Mouse (Mus musculus) retina, postnatal 1 day (tissue): Measurements from ENCODE around the gene Fxr1.
A peak's percentile ranks its signal among the peaks of the same experiment; 100 is the strongest.
"Not testable (repeated sequence)": the region's sequence is repeated elsewhere in the genome, so short reads cannot be mapped to it uniquely, and the experiment has no call there.

Source experiments
- DNase-seq: peaks from one replicate; pipeline ENCODE4 v3.0.0-alpha.2; 2012

Fxr1 gene

DNA sequence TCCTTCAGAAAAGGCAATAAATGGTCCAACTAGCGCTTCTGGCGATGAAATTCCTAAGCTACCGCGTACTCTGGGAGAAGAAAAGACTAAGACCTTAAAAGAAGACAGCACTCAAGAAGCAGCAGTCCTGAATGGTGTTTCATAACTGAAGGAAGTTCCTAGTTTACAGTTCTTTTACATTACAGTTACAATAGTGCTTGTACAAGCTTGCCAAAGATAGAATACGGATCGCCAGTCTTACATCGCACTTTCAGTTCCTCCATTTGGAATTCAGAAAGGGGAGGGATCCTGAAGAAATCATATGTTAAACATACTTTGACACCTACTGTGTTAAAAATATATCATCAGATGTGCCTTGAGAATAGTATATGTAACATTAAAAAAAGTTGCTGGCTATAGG is 49.2 kb downstream of the Fxr1 start:
- DNase-seq = not testable (repeated sequence)

DNA sequence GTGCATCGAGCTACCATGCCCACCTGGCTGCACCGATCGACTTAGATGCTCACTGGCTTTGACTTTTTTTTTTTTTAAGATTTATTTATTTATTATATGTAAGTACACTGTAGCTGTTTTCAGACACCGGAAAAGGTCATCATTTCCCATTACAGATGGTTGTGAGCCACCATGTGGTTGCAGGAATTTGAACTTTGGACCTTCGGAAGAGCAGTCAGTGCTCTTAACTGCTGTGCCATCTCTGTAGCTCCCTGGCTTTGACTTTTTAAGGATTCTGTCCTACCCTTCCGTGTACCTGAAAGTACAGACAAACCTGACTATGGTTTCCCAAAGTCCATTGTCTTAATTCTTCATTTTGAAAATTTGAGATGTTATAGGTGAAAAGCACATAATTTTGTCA is 53.0 kb downstream of the Fxr1 start:
- DNase-seq = no peak

DNA sequence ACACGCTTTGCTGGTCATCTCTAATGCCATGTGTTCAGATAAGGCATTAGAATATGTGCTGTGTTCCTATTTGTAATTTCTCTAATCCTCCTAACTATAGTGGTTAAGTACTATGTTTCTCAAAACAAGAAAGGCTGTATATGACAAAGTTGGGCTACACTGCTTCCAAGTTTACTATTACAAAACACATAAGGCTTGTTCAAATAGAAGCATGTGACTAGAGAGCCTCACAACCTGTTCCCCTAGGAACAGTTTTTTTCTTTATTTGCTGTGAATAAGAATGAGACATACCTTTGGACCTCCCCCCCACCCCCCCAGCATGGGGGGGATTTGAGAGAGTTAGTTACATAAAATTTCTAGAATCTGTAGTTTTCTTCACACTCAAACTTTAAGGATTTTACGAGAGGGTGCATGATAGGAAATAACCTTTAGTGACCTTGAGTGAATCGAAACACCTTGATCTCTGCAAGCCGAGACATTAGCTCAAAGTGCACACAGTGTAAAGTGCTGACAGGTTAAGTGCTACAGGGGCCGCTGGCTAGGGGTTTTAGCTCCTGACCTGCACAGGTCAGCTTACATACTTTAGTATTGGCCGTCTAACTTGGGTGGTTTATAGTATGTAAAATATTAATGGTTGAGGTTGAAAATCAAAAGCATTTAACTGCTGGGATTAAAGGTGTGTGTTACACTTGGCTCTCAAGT is 56.5 kb downstream of the Fxr1 start:
- no peak for DNase-seq

DNA sequence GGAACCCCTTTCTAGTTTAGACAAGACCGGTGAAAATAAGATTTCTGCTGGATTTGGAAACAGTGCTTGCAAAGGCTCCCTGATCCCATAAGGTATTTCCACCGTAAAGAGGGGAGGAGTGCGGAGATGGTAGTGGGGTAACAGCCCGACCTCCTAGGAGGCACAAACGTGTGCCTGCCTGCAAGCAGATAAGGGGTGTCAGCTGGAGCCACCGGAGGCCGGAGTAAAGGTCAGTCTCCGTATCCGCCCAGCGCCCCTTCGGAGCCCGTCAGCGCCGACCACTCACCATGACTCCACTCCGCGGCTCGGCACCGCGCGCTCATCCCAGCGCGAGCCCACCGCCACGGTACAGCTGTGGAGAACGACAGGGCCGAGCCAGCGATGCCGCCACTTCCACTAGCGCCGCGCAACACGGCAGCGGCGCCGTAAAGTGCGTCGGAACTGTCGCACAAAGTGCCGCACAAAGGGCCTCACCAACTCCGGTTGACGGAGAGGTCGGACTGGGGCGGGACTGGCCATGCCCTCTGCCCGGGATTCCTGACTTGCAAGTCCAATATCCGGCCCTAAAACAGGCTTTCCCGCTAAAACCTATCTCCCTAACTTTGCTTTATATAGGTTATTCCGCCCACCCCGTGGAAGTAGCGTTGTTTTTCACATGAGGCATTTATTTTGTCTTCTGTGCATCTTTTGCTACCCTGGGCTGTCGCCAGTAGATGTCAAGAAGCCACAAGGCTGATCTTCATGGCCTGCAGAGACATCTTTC is 61.3 kb downstream of the Fxr1 start, which contains the start of gene Dnajc19:
TSS of gene Dnajc19 (minus strand) at position 422 of the 763 bp plus-strand sequence.
- peak; percentile 95 for DNase-seq

DNA sequence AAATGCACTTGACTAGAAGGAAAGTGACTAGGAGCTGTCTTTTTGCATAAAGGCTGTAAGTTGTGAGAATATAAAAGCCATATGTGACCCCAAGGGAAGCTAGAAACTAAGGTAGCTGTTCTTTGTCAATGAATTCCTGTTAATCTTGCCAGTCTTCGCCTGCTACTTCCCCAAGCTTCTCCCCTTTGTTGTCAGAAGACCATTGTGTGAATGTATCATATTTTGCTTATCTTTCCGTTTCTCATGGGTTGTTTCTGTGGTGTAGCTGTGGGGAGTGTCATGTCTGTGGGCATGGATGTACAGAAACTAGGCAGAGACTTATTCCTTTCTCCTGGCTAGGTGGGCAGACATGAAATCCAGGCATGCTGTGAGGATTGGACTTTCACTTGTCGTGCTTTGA is 62.2 kb downstream of the Fxr1 start:
- DNase-seq = no peak

DNA sequence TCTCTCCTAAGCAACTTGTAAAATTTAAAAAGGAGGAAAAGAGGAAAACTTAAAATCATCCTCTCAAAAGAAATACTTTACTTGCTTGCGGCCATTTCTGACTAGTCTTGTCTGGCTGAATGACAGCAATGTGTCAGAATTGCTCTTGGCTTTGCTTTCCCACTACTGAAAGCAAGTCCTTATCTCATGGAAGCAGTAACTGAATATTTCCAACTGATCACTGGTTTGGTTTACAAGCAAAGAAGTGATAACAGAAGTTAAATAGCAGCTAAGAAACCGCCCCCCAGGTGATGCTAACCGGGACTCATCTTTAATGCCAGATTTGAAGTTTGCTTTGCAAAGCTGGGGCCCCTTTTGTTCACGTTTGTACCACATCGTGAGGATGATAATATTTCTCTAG is 63.9 kb downstream of the Fxr1 start:
- no peak for DNase-seq

DNA sequence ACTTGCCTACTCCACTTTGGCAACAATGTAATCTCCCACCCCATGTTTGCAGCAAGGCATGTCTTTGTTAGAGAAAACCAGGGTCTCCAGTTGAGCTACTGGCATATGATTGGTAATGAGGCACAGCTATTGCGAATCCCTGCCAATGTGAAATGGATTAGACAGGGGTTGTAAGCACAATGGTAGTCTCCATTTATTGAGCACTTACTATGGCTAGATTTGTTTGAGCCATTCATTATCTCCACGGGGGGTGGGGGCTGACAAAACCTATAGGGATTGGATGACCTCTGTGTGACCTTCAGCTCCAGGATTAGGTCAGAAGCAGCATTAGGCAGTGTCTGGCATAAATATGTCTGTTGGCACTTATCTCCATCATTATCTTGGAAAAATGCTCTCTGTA is 83.1 kb downstream of the Fxr1 start:
- peak; percentile 11 for DNase-seq

DNA sequence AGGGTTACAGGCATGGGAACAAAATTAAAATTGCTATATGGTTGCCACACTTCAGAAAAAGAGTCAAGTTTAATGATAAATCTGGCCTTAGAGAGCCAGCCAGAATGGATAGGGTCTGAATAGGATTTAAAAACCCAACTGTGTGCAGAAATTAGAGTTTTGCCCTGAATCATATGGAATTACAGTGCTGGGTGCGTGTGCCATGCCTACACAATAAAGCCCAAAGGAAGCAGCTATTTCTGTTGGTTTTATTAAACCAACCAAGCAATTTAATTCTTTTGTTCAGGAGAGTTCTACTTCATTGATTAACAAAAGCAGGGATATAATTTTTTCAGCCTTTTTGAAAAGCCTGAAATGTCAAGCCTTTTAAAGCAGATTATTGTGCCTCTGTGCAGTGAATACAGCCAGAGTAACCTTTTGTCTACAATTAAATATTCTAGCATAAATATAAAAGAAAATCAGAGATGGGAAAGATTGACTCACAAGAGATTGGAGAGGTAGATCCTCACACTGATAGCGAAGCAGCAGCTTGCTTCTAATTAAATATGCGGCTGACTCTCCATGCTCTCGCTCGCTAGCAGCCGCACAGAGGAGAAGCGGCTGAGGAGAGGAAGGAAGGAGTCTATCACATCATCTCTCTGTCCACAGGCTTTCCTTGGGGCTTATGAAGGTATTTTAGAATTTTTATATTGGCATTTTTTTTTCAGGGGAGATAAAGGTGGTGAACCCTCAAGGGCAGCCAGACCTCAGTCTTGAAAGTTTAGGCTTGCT is 84.3 kb downstream of the Fxr1 start:
- peak; percentile 26 for DNase-seq

DNA sequence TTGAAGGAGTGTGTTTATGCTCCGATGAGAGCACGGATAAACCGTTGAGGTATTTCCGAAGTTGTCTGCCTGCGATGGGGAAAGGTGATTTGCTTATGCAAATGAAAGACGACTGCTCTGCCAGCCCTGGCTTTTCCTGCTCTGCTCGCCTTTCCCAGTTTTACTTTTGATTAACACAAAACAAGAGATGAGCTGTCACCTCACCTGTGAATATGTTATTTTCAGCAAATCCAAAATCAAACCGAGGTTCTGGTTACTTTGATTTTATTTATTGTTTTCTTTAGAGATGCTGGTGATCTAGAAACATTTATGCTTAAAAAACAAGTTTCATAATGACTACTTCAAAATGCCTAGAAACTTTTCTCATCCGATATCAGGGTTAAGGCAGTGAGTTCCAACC is 86.7 kb downstream of the Fxr1 start:
- DNase-seq = no peak

DNA sequence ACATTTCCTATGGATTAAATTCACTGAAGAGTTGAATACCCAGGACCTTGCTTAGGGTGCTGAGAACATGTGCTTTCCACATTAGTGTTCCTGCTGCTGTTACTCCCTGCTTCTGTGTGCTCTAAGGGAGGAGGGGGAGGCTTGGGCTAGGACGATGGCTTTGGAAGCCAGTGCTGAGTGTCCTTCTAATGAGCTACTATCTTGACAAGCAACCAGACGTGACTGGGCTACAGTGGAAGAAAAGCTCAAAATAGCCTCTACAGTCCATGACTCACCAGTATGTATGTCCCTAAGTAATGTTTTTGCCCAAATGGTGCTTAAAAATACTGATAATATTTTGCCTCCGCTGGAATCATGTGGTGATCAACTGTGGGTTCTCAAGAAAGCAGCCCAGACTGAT is 87.9 kb downstream of the Fxr1 start:
- DNase-seq = no peak

DNA sequence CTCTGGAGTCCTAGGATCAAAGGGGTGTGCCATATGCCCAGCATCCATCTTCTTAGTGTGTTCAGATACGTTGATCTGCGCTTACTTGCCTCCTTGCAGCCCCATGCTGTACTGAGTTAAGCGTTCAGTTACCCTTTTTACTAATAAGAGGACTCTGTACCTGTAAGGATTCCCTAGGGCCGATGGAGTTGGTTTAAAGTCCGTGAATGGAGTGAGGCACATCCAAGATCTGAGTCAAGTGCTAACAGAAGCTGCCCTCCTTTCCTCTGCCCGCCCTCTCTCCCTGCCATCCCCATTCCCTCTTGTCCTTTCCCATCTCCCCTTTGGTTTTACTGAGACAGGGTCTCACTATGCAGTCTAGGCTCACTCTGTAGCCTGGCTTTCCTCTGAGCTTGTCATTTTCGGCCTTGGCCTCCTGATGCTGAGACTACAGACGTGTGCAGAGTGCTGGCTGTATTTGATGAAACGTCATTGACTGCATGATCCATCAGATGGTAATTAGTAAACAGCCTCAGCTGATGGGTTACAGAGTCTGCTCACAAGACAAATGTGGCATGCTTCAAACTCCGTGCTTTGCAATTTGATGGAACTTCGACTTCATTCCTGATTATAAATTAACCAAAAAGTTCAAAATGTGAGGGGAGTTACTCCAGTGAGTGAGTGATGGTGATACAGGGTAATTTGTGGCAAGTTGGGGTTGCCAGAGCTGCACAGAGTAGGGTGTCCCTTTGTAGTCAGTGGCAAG is 92.4 kb downstream of the Fxr1 start:
- DNase-seq = no peak

DNA sequence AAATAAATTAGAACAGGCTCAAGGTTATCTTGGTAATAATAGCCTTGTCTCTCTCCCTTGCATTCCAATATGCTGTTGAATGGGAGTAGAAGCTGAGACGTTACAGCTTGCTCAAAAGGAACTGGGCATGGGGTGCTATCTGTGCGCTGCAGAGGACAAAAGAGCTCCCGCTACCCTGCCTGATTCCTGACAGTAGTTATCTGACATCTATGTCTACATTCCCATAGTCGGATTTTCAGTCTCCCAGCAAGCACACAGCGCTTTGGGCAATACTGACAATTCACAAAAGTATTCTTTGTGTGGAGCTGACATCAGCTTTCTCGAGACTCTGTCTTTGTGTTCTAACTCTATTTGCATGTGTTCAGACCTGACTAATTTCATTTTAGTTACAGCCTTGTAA is 96.1 kb downstream of the Fxr1 start:
- no peak for DNase-seq

DNA sequence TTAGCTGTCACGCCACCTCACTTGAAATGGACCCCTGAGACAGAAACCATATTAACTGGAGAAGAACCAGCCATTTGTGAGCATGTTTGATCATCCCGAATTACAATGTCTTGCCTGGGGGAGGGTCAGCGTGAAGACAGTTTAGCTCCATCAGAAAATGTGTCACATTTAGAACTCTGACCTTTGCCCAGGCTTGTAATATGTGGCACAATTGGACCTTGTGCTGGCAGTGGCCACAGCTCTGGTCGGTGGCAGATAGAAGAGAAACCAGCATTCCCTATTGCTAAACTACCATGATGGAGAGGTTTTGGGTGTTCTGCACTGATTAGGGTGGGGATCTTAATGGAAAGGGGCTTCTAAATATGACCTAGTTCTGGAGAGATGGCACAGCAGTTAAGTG is 100.1 kb downstream of the Fxr1 start:
- DNase-seq = no peak
